Mouse (Mus musculus) forebrain, embryonic 11.5 days (tissue): ENCODE results near the gene Smarca2. TPM values are rescaled to one million over a fixed set of nuclear protein-coding genes. Genes with fewer than 3 reads are reported as not detected.

Experiments
- ATAC-seq: fragments of 200-750 bp; cut with Nextera tagmentation; replicated peaks from 2 replicates; pipeline ENCODE4 v1.8.0; 2017; ENCODE audit warnings: moderate TSS enrichment; ENCODE audit not compliant: low FRiP score
- DNase-seq: peaks from one replicate; pipeline ENCODE4 v3.0.0-alpha.2; 2017; ENCODE audit warnings: low spot score
- H3K27ac ChIP-seq: fragments of 300-500 bp; sonication (generic); 2 replicates; pipeline ENCODE4 v1.5.1; 2014; ENCODE audit warnings: low read depth, low read length
- H3K27me3 ChIP-seq: fragments of 300-500 bp; sonication (generic); 2 replicates; pipeline ENCODE4 v1.6.1; 2014; ENCODE audit warnings: mild to moderate bottlenecking, low read length, mixed read lengths; ENCODE audit not compliant: control insufficient read depth, insufficient read depth
- H3K36me3 ChIP-seq: fragments of 300-500 bp; sonication (generic); 2 replicates; pipeline ENCODE4 v1.6.1; 2014; ENCODE audit warnings: mild to moderate bottlenecking, low read length, moderate library complexity, mixed read lengths; ENCODE audit not compliant: control insufficient read depth, insufficient read depth
- H3K4me1 ChIP-seq: fragments of 300-500 bp; sonication (generic); replicated peaks from 2 replicates; pipeline ENCODE4 v1.6.1; 2014; ENCODE audit warnings: low read length, mixed read lengths; ENCODE audit not compliant: control insufficient read depth, insufficient read depth
- H3K4me2 ChIP-seq: fragments of 300-500 bp; sonication (generic); 2 replicates; pipeline ENCODE4 v1.6.1; 2014; ENCODE audit warnings: low read depth, mild to moderate bottlenecking, low read length, moderate library complexity, mixed read lengths; ENCODE audit not compliant: severe bottlenecking
- H3K4me3 ChIP-seq: fragments of 300-500 bp; sonication (generic); 2 replicates; pipeline ENCODE4 v1.5.1; 2014; ENCODE audit warnings: low read depth, low read length
- H3K9ac ChIP-seq: fragments of 300-500 bp; sonication (generic); 2 replicates; pipeline ENCODE4 v1.6.1; 2014; ENCODE audit warnings: low read length
- H3K9me3 ChIP-seq: fragments of 300-500 bp; sonication (generic); 2 replicates; pipeline ENCODE4 v1.6.1; 2016; ENCODE audit warnings: low read length, mixed read lengths; ENCODE audit not compliant: control insufficient read depth
- WGBS: fragments of 180-500 bp; shearing (Covaris S2); extraction: QIAGEN DNeasy Blood & Tissue Kit; methylation state at CpG from one replicate; pipeline ENCODE4 v1.1.7; 2014; 5-methylcytosine and 5-hydroxymethylcytosine counted together
- polyA plus RNA-seq: library from polyadenylated mRNA; unstranded; fragments of >200 nt; fragmentation: Nextera tagmentation; extraction: Ambion mirVana; gene quantifications from 2 replicates; pipeline ENCODE4 v1.2.1, GENCODE M21; 2014

Gene Smarca2
- polyA plus RNA-seq, 1 experiment from 2014 or later: 45.4 TPM

DNA sequence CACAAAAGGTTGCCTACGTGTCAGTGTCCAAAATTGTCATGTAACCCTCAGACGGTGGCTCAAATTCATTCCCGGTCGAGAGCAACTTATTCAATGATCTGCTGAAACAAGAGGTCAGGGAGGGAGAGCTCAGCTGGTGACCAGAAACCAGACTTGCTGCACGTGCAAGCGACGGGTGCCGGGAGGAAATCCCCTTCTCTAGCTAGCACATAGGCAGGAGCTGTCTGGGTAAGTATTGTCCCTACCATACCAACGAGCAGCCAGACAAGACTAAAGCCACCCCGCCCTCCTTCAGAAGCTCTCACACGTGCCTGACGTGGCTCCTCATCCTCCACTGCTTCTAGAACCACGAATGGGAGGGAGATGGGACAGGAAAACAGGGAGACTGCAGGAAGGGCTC, 154.4 kb downstream of the Smarca2 start:
- no peak overlapping the region for H3K27ac ChIP-seq
- H3K4me2 ChIP-seq: no peak overlapping the region
- 86% methylated on average over 13 of the region's 13 CpGs for WGBS
- H3K27me3 ChIP-seq: no peaks in the 10 kb centered on the region
- DNase-seq (no peak), ATAC-seq (no peak)
- H3K36me3 ChIP-seq: no peaks in the 10 kb centered on the region
- H3K4me3 ChIP-seq: no peak overlapping the region
- H3K9ac ChIP-seq: no peak overlapping the region
- H3K4me1 ChIP-seq: no peaks in the 10 kb centered on the region
- H3K9me3 ChIP-seq: no peaks in the 10 kb centered on the region

DNA sequence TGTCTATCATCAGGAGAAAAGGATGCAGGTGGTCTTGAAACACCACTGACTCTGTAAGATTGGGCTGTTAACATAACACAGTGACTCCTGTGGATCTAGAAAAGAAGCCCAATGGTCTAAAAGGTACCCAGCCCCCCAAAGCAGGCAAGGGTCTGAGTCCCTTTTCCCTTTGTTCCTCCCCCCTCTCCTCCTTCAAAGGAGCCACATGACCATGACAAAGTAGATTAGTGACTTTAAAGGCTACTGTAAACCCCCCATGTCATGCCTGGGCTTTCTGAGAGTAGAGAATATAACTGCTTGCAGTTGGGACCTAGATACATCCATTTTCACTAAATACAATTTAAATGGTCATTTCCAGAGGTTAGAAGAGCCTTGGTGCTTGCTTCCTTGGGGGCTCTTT, 156.4 kb downstream of the Smarca2 start:
- no peaks in the 10 kb centered on the region for H3K4me1 ChIP-seq
- no peak overlapping the region for H3K4me3 ChIP-seq
- no peaks in the 10 kb centered on the region for H3K27me3 ChIP-seq
- H3K27ac ChIP-seq: no peak overlapping the region
- DNase-seq: no peak
- H3K36me3 ChIP-seq: no peaks in the 10 kb centered on the region
- no peak overlapping the region for H3K4me2 ChIP-seq
- no peak for ATAC-seq
- no peak overlapping the region for H3K9ac ChIP-seq
- H3K9me3 ChIP-seq: no peaks in the 10 kb centered on the region

DNA sequence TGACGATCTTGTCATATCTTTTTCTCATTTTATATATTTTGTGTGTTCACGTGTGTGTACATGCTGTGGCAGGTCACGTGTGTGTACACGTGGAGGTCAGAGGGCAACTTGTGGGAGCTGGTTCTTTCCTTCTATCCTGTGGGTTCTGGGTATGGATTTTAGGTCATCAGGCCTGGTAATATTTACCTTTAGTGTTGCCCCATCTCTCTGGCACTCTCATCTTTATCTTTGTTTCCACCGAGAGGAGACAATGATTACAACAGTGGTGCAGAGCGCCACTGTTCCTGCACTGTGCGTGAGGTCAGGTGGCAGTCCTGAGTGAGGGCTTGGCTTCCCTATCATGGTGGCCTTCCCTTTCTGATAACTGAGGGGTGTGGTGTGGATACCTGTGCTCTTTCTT, 160.6 kb downstream of the Smarca2 start:
- ATAC-seq (no peak), DNase-seq (no peak)
- H3K4me2 ChIP-seq: no peak overlapping the region
- no peaks in the 10 kb centered on the region for H3K9me3 ChIP-seq
- H3K4me1 ChIP-seq: peaks cover 9% of the 10 kb centered on the region; the same call in 1 of the 2 replicates
- no peak overlapping the region for H3K4me3 ChIP-seq
- 92% methylated on average over 7 of the region's 7 CpGs for WGBS
- no peak overlapping the region for H3K9ac ChIP-seq
- H3K27ac ChIP-seq: no peak overlapping the region
- H3K36me3 ChIP-seq: no peaks in the 10 kb centered on the region
- no peaks in the 10 kb centered on the region for H3K27me3 ChIP-seq

DNA sequence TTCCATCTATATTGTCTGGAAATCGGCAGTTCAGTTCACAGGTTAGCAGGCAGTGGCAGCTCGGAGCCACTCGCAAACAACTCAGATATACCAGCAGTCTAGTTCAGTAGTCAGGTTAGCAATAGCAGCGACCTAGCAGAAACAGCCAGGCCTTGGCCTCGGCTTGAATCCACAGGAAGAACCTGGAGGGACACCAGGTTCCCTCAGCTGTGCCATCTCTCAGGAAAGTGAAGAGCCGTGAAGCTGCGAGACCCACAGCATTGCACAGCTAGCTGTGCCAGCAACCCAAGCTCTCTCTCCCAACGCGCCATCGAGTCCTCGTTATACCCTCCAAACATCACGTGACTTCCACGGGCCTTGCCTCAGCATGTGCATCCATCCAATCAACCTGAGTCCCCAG, 162.6 kb downstream of the Smarca2 start:
- DNase-seq: no peak
- Histone ChIP-seq H3K36me3 (no peaks in the 10 kb centered on the region), H3K4me3 (no peak overlapping the region), H3K4me1 (peaks cover 9% of the 10 kb centered on the region; the same call in 1 of the 2 replicates), H3K9me3 (no peaks in the 10 kb centered on the region), H3K9ac (no peak overlapping the region), H3K27me3 (no peaks in the 10 kb centered on the region), H3K4me2 (no peak overlapping the region), H3K27ac (no peak overlapping the region)
- WGBS: 92% methylated on average over 13 of the region's 13 CpGs
- no peak for ATAC-seq

DNA sequence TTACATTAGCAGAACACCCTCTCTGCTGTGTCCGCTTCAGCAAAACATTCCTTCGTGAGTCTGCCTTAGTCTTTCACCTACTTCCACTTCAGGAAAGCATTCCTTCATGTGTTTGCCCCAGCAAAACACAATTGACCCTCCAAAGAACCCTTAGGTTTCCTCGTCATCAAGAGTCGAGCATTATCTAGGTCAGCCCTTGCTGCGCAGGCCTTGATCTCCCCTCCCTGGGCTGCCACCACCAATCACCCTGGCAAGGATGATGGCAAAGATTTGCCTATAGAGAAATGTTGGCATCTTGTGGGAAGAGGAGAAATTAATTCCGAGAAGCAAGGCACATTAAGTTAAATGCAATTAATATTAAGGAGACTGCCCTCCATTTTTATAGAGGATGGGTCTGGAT, 163.1 kb downstream of the Smarca2 start:
- H3K27ac ChIP-seq: no peak overlapping the region
- no peaks in the 10 kb centered on the region for H3K27me3 ChIP-seq
- ATAC-seq: no peak

DNA sequence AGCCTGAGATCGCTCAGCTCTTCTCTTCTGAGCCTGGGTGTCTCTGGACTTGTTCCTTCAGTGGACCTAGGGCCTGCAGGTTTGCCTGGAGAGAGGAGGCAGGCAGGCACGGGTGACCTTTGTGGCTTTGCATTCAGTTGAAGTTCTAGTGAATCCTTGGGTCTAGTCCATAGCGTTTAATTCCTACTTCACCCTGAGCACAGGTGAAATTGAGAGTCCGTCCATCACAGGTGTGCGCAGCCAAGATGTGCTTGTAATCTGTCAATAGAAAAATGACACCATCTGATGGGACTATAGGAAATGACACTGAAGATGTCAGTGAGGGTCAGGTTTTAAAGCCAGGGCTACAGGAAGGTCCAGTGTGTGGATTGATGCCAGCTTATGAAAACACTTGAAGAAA, 164.0 kb downstream of the Smarca2 start:
- H3K4me2 ChIP-seq: no peak overlapping the region
- ATAC-seq (no peak), DNase-seq (no peak)
- peak overlapping the region; percentile 95 for H3K27ac ChIP-seq
- H3K4me1 ChIP-seq: peaks cover 9% of the 10 kb centered on the region; the same call in 1 of the 2 replicates
- no peak overlapping the region for H3K9ac ChIP-seq
- 82% methylated on average over 5 of the region's 5 CpGs for whole genome bisulfite sequencing
- no peaks in the 10 kb centered on the region for H3K9me3 ChIP-seq
- no peaks in the 10 kb centered on the region for H3K36me3 ChIP-seq
- no peaks in the 10 kb centered on the region for H3K27me3 ChIP-seq
- H3K4me3 ChIP-seq: no peak overlapping the region

More for the DNA sequence above, 163.1 kb downstream of the Smarca2 start:
- H3K36me3 ChIP-seq: no peaks in the 10 kb centered on the region
- H3K4me1 ChIP-seq: peaks cover 9% of the 10 kb centered on the region; the same call in 1 of the 2 replicates
- H3K9ac ChIP-seq: no peak overlapping the region
- DNase-seq: no peak
- H3K4me3 ChIP-seq: no peak overlapping the region
- no peaks in the 10 kb centered on the region for H3K9me3 ChIP-seq
- H3K4me2 ChIP-seq: no peak overlapping the region
- WGBS: 93% methylated on average over 6 of the region's 6 CpGs

DNA sequence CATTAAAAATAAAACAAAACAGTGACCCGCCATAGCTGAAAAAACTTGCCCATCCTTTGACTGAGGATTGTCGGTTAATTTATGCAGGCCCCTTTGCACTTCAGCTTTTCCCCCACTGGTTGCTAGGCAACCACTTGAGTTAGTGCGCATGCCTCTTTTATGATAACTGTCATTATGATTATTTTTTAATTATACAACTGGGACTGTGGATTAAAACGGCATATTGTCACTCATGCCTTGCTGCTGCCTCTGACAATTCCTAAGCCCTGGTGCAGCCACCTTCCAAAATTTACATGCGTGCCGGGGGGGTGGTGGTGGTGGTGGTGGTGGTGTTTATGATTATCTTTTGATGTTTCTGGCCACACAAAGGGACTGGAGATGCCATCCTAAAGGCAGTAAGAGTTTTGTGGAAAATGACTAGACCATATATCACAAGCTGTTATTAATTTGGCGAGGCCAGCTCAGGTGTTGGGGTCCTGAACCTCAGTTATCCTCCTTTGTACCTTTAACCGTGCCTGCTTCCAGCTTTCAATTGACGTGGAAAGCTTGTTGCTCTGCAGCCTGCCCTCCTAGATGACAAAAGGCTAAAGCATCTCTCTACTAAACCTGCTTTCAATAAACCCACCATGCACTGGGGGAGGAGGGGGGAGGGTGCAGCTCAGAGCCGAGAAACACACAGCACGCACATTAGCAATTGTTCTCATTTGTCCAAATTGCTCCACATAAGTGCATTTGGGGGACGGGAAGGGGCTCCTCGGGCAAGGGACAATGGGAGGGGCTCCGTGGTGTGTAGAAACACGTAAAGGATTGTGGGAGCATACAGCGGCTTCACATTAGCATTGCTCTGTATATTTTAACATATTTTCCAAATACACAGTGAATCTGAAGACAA, 165.0 kb downstream of the Smarca2 start:
- ATAC-seq (peak; percentile 87), DNase-seq (peak; percentile 69)
- peak overlapping the region; percentile 49 for H3K9ac ChIP-seq

DNA sequence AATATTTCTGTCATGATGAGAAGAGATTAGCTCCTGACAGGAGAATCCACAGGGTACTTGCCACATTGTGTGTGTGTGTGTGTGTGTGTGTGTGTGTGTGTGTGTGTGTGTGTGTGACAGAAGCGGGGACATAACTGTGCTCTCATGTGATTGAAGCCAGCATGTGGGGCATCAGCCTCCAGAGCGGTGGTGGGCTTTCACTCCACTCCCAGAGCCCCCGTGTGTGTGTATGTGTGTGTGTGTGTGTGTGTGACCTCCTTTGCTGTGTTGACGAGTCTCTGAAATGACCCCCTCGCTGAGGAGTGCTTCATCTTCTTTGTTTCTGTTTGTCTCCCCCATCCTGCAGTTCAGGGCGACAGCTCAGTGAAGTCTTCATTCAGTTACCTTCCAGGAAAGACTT, 165.7 kb downstream of the Smarca2 start:
- DNase-seq: peak; percentile 61

More for the DNA sequence above, 165.0 kb downstream of the Smarca2 start:
- Histone ChIP-seq H3K9me3 (no peaks in the 10 kb centered on the region), H3K27ac (peak overlapping the region; percentile 95), H3K4me1 (peaks cover 9% of the 10 kb centered on the region; the same call in 1 of the 2 replicates), H3K4me2 (peak overlapping the region; percentile 47), H3K27me3 (no peaks in the 10 kb centered on the region), H3K36me3 (no peaks in the 10 kb centered on the region), H3K4me3 (peak overlapping the region; percentile 6; the same call in 1 of the 2 replicates)
- 15% methylated on average over 16 of the region's 16 CpGs for WGBS

More for the DNA sequence above, 165.7 kb downstream of the Smarca2 start:
- no peaks in the 10 kb centered on the region for H3K9me3 ChIP-seq
- peak overlapping the region; percentile 49 for H3K9ac ChIP-seq
- peaks cover 9% of the 10 kb centered on the region; the same call in 1 of the 2 replicates for H3K4me1 ChIP-seq
- H3K27me3 ChIP-seq: no peaks in the 10 kb centered on the region
- H3K27ac ChIP-seq: peak overlapping the region; percentile 95
- H3K4me3 ChIP-seq: no peak overlapping the region
- WGBS: 35% methylated on average over 6 of the region's 6 CpGs
- ATAC-seq: peak; percentile 72
- H3K36me3 ChIP-seq: no peaks in the 10 kb centered on the region
- H3K4me2 ChIP-seq: peak overlapping the region; percentile 47
